Comparison of ENCODE assay signal across 9 mouse cellular contexts in genomic region chr2:127204932-127205331, GRCm38 (mm10). TPM values are rescaled to one million over a fixed set of nuclear protein-coding genes. Genes with fewer than 3 reads are reported as not detected.
DNase-seq lines count a peak whose midpoint lies in the region; ATAC-seq and TF ChIP-seq lines count a peak whose summit lies in the region.
"Had no signal": no experiment of that assay in that cellular context is flagged by ENCODE, and none has a peak within 500 bp of the region (broad histone marks: within the 10 kb centered on the region; RNA-seq: fewer than 3 reads in every experiment).

No protein-coding gene starts in this region.

- in situ Hi-C loops in CH12.LX (cut with MboI; ENCODE audit: low pct_ligation_motif_present, low pct_unique_long_range_greater_than_20kb, low sequenced_read_pairs) = no loop called here

- peak; percentile 40 to 66 for DNase-seq in heart, adult 2 months
- peak; percentile 74 for DNase-seq in CH12.LX (ENCODE audit: extremely low read depth)
- DNase-seq in brain, embryonic 14.5 days (ENCODE audit: low read depth) = peak; percentile 78
- peak; percentile 40 to 47 for DNase-seq in frontal cortex, postnatal 25 days (ENCODE audit: low spot score in 2 of 2)
- DNase-seq in layer of hippocampus, postnatal 36 days = peak; percentile 31 to 59
- peak; percentile 53 to 67 for DNase-seq in natural killer cell, adult 2 months (ENCODE audit: low spot score in 2 of 2)
- peak; percentile 67 for DNase-seq in thymus, postnatal 14 days

- no peak for ATAC-seq in heart, embryonic 11.5 days (replicated peaks; ENCODE audit: insufficient number of reproducible peaks, low FRiP score, low TSS enrichment)

- no peak for TF ChIP-seq EP300 in heart, adult 2 months (IDR thresholded peaks at IDR 0.05; ENCODE audit: insufficient read depth, low read depth, low read length)
- TF ChIP-seq EP300 in CH12.LX (IDR thresholded peaks at IDR 0.05; ENCODE audit: low read length) = no peak

- H3K36me3 ChIP-seq in heart, adult 2 months (ENCODE audit: control insufficient read depth, insufficient read depth, low read length) = peaks cover 7% of the 10 kb centered on the region
- peaks cover 5% of the 10 kb centered on the region; the same call in 1 of the 2 replicates for H3K36me3 ChIP-seq in heart, embryonic 11.5 days (ENCODE audit: control insufficient read depth, insufficient read depth, low read length)
- H3K36me3 ChIP-seq in CH12.LX (replicated peaks in 1 of 2; ENCODE audit: control insufficient read depth in 1 of 2, insufficient read depth in 1 of 2, low read length in 1 of 2) = peaks cover 7 to 39% of the 10 kb centered on the region in 2 experiments

- whole genome bisulfite sequencing in heart, adult 2 months = 24% methylated on average over 3 of the region's 3 CpGs
- 26% methylated on average over 3 of the region's 3 CpGs for WGBS in heart, embryonic 11.5 days (ENCODE audit: insufficient replicate concordance)

- H3K9me3 ChIP-seq in heart, embryonic 11.5 days (replicated peaks; ENCODE audit: control insufficient read depth, low read length) = no peaks in the 10 kb centered on the region
- no peaks in the 10 kb centered on the region for H3K9me3 ChIP-seq in CH12.LX (replicated peaks; ENCODE audit: low read length)
- H3K9me3 ChIP-seq: embryonic facial prominence, embryonic 15.5 days had no signal

- H3K4me2 ChIP-seq in heart, embryonic 11.5 days = no peak overlapping the region
- no peak overlapping the region for H3K4me2 ChIP-seq in CH12.LX (ENCODE audit: insufficient read depth, low read depth, poor library complexity, severe bottlenecking)
- H3K4me2 ChIP-seq: embryonic facial prominence, embryonic 15.5 days had no signal

- no peak overlapping the region for H3K27ac ChIP-seq in heart, adult 2 months
- no peak overlapping the region for H3K27ac ChIP-seq in heart, embryonic 11.5 days (ENCODE audit: low read depth, low read length)
- no peak overlapping the region for H3K27ac ChIP-seq in CH12.LX (ENCODE audit: insufficient read depth, low read depth)
- H3K27ac ChIP-seq: embryonic facial prominence, embryonic 15.5 days had no signal

- H3K9ac ChIP-seq in heart, adult 2 months (ENCODE audit: low read depth, low read length) = no peak overlapping the region
- H3K9ac ChIP-seq in heart, embryonic 11.5 days (ENCODE audit: low read depth, low read length) = no peak overlapping the region
- H3K9ac ChIP-seq in CH12.LX (ENCODE audit: insufficient read depth, low read depth) = no peak overlapping the region
- H3K9ac ChIP-seq: embryonic facial prominence, embryonic 15.5 days had no signal

- H3K27me3 ChIP-seq in heart, adult 2 months (ENCODE audit: control insufficient read depth, insufficient read depth, low read length) = no peaks in the 10 kb centered on the region
- H3K27me3 ChIP-seq in heart, embryonic 11.5 days (ENCODE audit: control insufficient read depth, insufficient read depth, low read length) = no peaks in the 10 kb centered on the region
- no peaks in the 10 kb centered on the region for H3K27me3 ChIP-seq in CH12.LX (replicated peaks)
- H3K27me3 ChIP-seq: embryonic facial prominence, embryonic 15.5 days had no signal

- H3K79me2 ChIP-seq in heart, adult 2 months (replicated peaks; ENCODE audit: control insufficient read depth, insufficient read depth, low read length) = peaks cover 2% of the 10 kb centered on the region
- H3K79me2 ChIP-seq in CH12.LX (replicated peaks; ENCODE audit: control insufficient read depth, extremely low read depth, insufficient read depth, poor library complexity, severe bottlenecking) = peaks cover 18% of the 10 kb centered on the region

- dilution Hi-C loops in CH12.LX (cut with MboI; ENCODE audit: extremely low pct_ligation_motif_present, extremely low pct_unique_long_range_greater_than_20kb, low sequenced_read_pairs) = no loop called here

- peaks cover 4% of the 10 kb centered on the region for H3K4me1 ChIP-seq in heart, adult 2 months (ENCODE audit: control insufficient read depth, insufficient read depth, low read length)
- peaks cover 4% of the 10 kb centered on the region for H3K4me1 ChIP-seq in heart, embryonic 11.5 days (ENCODE audit: control insufficient read depth, insufficient read depth, low read length)
- H3K4me1 ChIP-seq in CH12.LX (ENCODE audit: control insufficient read depth in 1 of 2, insufficient read depth in 2 of 2) = peaks cover 0 to 16% of the 10 kb centered on the region in 2 experiments; a peak in 2 of 4 replicates

- no peak for TF ChIP-seq POLR2A in heart, adult 2 months (IDR thresholded peaks at IDR 0.05; ENCODE audit: insufficient read depth, low read depth, low read length)
- TF ChIP-seq POLR2A in CH12.LX (IDR thresholded peaks at IDR 0.05; ENCODE audit: low read depth, low read length) = no peak
- no peak for TF ChIP-seq POLR2A in brain, embryonic 14.5 days (IDR thresholded peaks at IDR 0.05; ENCODE audit: borderline replicate concordance, extremely low read depth, insufficient read depth, insufficient read length, poor library complexity, severe bottlenecking)

- intact Hi-C loops in heart, adult 2 months (cut with DNase I) = loop anchor here (1.0 to 10.0 kb wide), 5 partner anchors 39 to 270 kb away; partner anchors contain the start of genes Ap4e1 and Sppl2a

- TF ChIP-seq RAD21 in CH12.LX (IDR thresholded peaks at IDR 0.05; ENCODE audit: low read depth, low read length) = peak; percentile 98

- TF ChIP-seq CTCF in heart, adult 2 months (IDR thresholded peaks at IDR 0.05) = peak; percentile 93
- TF ChIP-seq CTCF in CH12.LX (conservative IDR thresholded peaks at IDR 0.05 in 1 of 2, IDR thresholded peaks at IDR 0.05 in 1 of 2; ENCODE audit: low read depth in 2 of 2, low read length in 2 of 2) = peak; percentile 81 to 96
- peak; percentile 72; the same call in 1 of the 2 replicates for TF ChIP-seq CTCF in brain, embryonic 14.5 days (IDR thresholded peaks at IDR 0.05; ENCODE audit: borderline replicate concordance, extremely low read depth, insufficient read depth, insufficient read length)

- H3K4me3 ChIP-seq in heart, adult 2 months = no peak overlapping the region
- H3K4me3 ChIP-seq in heart, embryonic 11.5 days (ENCODE audit: low read depth, low read length) = no peak overlapping the region
- no peak overlapping the region for H3K4me3 ChIP-seq in CH12.LX (replicated peaks in 1 of 3; ENCODE audit: low read depth in 2 of 3, low read length in 2 of 3, poor library complexity in 1 of 3)
- H3K4me3 ChIP-seq: embryonic facial prominence, embryonic 15.5 days had no signal

TF ChIP-seq in CH12.LX, 34 proteins besides CTCF, POLR2A, EP300 and RAD21 (continues in another document):
- TF ChIP-seq ZC3H11A (IDR thresholded peaks at IDR 0.05; ENCODE audit: low read depth, low read length) (peak; percentile 91), MYC (IDR thresholded peaks at IDR 0.05; ENCODE audit: low read depth, low read length) (no peak), JUN (IDR thresholded peaks at IDR 0.05; ENCODE audit: insufficient read depth, low read depth, low read length) (no peak), TCF12 (IDR thresholded peaks at IDR 0.05; ENCODE audit: low read depth, low read length) (no peak), RCOR1 (conservative IDR thresholded peaks at IDR 0.05; ENCODE audit: low read depth, low read length) (no peak), MAFK (IDR thresholded peaks at IDR 0.05; ENCODE audit: insufficient replicate concordance, low read length) (no peak), CHD1 (IDR thresholded peaks at IDR 0.05; ENCODE audit: low read depth, low read length) (no peak), CHD2 (IDR thresholded peaks at IDR 0.05; ENCODE audit: low read length) (no peak), NELFE (IDR thresholded peaks at IDR 0.05; ENCODE audit: low read depth, low read length) (no peak), TBP (conservative IDR thresholded peaks at IDR 0.05; ENCODE audit: low read depth, low read length) (0 out of 2 replicates have a peak, but pooled peaks have one; percentile 21), MAX (IDR thresholded peaks at IDR 0.05; ENCODE audit: low read length) (no peak), USF1 (IDR thresholded peaks at IDR 0.05; ENCODE audit: low read depth, low read length) (no peak), GABPA (IDR thresholded peaks at IDR 0.05; ENCODE audit: insufficient replicate concordance, low read depth, low read length) (no peak)

RNA-seq across cellular contexts. Expression of gene 1810024B03Rik, which starts 3.1 kb away (rescaled TPM):
- total RNA-seq in heart, adult 2 months (2021) = under 1 TPM; 0.36 to 0.60 TPM
- polyA plus RNA-seq in heart, adult 2 months (2012; rRNA removed) = 0.94 TPM in 2 replicates
- polyA plus RNA-seq in heart, embryonic 11.5 days (2014; fragmentation: Nextera tagmentation; extraction: Ambion mirVana) = 1.5 and 1.8 TPM in 2 replicates
- total RNA-seq in CH12.LX (2012; rRNA removed) = 0.93 and 1.3 TPM in 2 replicates
- total RNA-seq in CH12.LX (2014; rRNA removed) = 0.63 and 1.2 TPM in 2 replicates
- polyA plus RNA-seq in CH12.LX (2012; ENCODE audit: insufficient read length, low read depth) = 0.77 and 0.94 TPM in 2 replicates
- 1.2 and 1.3 TPM in 2 replicates for polyA plus RNA-seq in brain, embryonic 14.5 days (2012; rRNA removed)
- total RNA-seq in layer of hippocampus, postnatal 36 days (2021) = under 1 TPM; 0.37 to 0.68 TPM

RNA-seq across cellular contexts. Expression of gene Snrnp200, which starts 3.3 kb away (rescaled TPM):
- 10 to 100 TPM; 59.3 to 69.5 TPM for total RNA-seq in heart, adult 2 months (2021)
- polyA plus RNA-seq in heart, adult 2 months (2012; rRNA removed) = 34.0 and 58.7 TPM in 2 replicates
- 50.5 and 52.9 TPM in 2 replicates for polyA plus RNA-seq in heart, embryonic 11.5 days (2014; fragmentation: Nextera tagmentation; extraction: Ambion mirVana)
- total RNA-seq in CH12.LX (2012; rRNA removed) = 90.3 and 99.0 TPM in 2 replicates
- total RNA-seq in CH12.LX (2014; rRNA removed) = 74.3 and 75.1 TPM in 2 replicates
- 100 and 102 TPM in 2 replicates for polyA plus RNA-seq in CH12.LX (2012; ENCODE audit: insufficient read length, low read depth)
- polyA plus RNA-seq in brain, embryonic 14.5 days (2012; rRNA removed) = 81.5 and 98.9 TPM in 2 replicates
- 10 to 100 TPM; 90.5 to 91.6 TPM for total RNA-seq in layer of hippocampus, postnatal 36 days (2021)

RNA-seq across cellular contexts. Expression of gene Ciao1, which starts 42.7 kb away (rescaled TPM):
- 10 to 100 TPM; 56.3 to 60.8 TPM for total RNA-seq in heart, adult 2 months (2021)
- polyA plus RNA-seq in heart, adult 2 months (2012; rRNA removed) = 59.1 and 74.2 TPM in 2 replicates
- polyA plus RNA-seq in heart, embryonic 11.5 days (2014; fragmentation: Nextera tagmentation; extraction: Ambion mirVana) = 52.8 and 53.7 TPM in 2 replicates
- 72.1 and 79.0 TPM in 2 replicates for total RNA-seq in CH12.LX (2012; rRNA removed)
- 58.3 and 60.9 TPM in 2 replicates for total RNA-seq in CH12.LX (2014; rRNA removed)
- polyA plus RNA-seq in CH12.LX (2012; ENCODE audit: insufficient read length, low read depth) = 74.3 and 74.5 TPM in 2 replicates
- 58.0 and 69.0 TPM in 2 replicates for polyA plus RNA-seq in brain, embryonic 14.5 days (2012; rRNA removed)
- total RNA-seq in layer of hippocampus, postnatal 36 days (2021) = 10 to 100 TPM; 75.7 to 80.4 TPM

RNA-seq across cellular contexts. Expression of gene Tmem127, which starts 42.8 kb away (rescaled TPM):
- total RNA-seq in heart, adult 2 months (2021) = 10 to 100 TPM; 24.8 to 27.4 TPM
- 45.6 and 64.8 TPM in 2 replicates for polyA plus RNA-seq in heart, adult 2 months (2012; rRNA removed)
- 13.7 and 18.6 TPM in 2 replicates for polyA plus RNA-seq in heart, embryonic 11.5 days (2014; fragmentation: Nextera tagmentation; extraction: Ambion mirVana)
- 11.5 and 12.0 TPM in 2 replicates for total RNA-seq in CH12.LX (2012; rRNA removed)
- total RNA-seq in CH12.LX (2014; rRNA removed) = 12.3 and 15.8 TPM in 2 replicates
- 11.4 and 11.9 TPM in 2 replicates for polyA plus RNA-seq in CH12.LX (2012; ENCODE audit: insufficient read length, low read depth)
- 57.2 and 73.6 TPM in 2 replicates for polyA plus RNA-seq in brain, embryonic 14.5 days (2012; rRNA removed)
- 10 to 100 TPM; 74.8 to 80.4 TPM for total RNA-seq in layer of hippocampus, postnatal 36 days (2021)
